Mouse (Mus musculus): ENCODE measurements at regions not wholly inside any gene's neighbourhood (a gene's known extent, or its start where the extent isn't known, plus 50 kb on each side); places are given as distances from the start of the nearest gene placed in this dataset.

- no peak for TF ChIP-seq POLR2A (IDR thresholded peaks at IDR 0.05; ENCODE audit: low read depth, low read length)
- no peak for TF ChIP-seq CTCF (IDR thresholded peaks at IDR 0.05; ENCODE audit: extremely low read depth, insufficient read depth, insufficient read length, insufficient replicate concordance)
These were observed 126.1 kb upstream of the Cops8 start for GRCm38 (mm10) chr1:90476556-90477243.
